Mouse (Mus musculus): ENCODE measurements at regions not wholly inside any gene's neighbourhood (a gene's known extent, or its start where the extent isn't known, plus 50 kb on each side); places are given as distances from the start of the nearest gene placed in this dataset.

DNA sequence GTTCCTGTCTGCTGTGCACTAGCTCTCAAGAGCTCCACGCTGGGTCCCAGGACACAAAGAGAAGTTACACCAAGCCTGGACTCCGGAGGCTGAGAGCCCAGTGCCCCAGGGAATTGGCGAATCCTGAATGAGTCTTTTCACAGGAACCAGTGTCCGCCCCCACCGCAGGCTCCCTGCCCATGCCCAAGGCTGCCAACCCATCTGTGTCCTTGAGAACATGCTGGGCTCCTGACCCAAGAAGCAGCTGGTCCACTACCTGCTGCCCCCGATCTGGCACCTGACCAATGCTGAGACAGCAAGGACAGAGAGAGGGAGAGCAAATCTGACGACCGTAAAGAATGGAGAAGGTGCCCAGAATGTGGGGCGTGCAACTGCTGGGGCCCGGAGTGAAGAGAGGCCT lies 85.2 kb upstream of the Cplx2 start:
- H3K27ac ChIP-seq (replicated peaks; ENCODE audit: low read depth, low read length) = no peak overlapping the region
- no peaks in the 10 kb centered on the region for H3K4me1 ChIP-seq (ENCODE audit: control insufficient read depth, insufficient read depth, insufficient read length, low read length)

GRCm38 (mm10) chr13:54286616-54287015 lies 84.5 kb upstream of the Cplx2 start:
- no peaks in the 10 kb centered on the region for H3K4me1 ChIP-seq (ENCODE audit: control insufficient read depth, insufficient read depth, insufficient read length, low read length)
- no peak overlapping the region for H3K4me3 ChIP-seq (ENCODE audit: insufficient read depth, low read depth, low read length)
- no peak overlapping the region for H3K27ac ChIP-seq (replicated peaks; ENCODE audit: low read depth, low read length)

More for the DNA sequence above, 85.2 kb upstream of the Cplx2 start:
- no peak overlapping the region for H3K4me3 ChIP-seq (ENCODE audit: insufficient read depth, low read depth, low read length)

DNA sequence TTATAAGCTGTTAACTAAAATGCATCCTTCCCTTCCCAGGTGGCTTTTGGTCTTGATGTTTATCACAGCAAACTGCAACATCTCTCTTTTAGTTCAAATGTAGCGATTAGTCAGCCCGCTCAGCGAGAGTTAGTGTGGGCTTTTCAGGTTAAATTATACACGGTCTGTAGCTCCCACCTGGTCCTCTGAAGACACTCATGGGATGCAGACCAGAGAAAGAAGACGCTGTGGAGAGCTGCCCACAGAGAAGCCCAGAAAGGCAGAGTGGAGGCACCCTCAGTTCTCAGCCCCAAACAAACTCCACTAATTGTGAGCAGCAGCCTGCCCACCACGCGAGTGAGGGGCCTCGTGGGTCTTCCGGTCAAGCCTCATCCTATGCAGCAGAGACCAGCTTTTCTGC lies 81.1 kb upstream of the Cplx2 start:
- Histone ChIP-seq H3K4me3 (ENCODE audit: insufficient read depth, low read depth, low read length) (no peak overlapping the region), H3K27ac (replicated peaks; ENCODE audit: low read depth, low read length) (no peak overlapping the region), H3K4me1 (ENCODE audit: control insufficient read depth, insufficient read depth, insufficient read length, low read length) (no peaks in the 10 kb centered on the region)

DNA sequence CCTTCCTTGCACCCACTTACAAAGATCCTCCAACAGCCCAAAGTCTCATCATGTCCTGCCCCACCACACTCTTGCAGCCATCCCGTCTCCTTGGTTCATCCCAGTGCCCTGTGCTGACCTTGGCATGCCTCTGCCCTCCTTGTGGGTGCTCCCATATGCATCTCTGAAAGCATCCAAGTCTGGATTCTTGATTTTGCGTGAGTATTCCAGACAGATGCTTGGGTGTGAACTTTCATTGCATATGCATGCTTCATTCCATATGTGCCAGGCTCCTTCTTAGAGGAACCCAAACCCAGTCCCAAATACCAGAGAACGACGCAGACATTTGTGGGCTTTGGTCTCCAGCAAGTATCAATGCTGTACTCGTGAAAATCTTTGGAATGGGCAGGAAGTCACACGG lies 78.8 kb upstream of the Cplx2 start:
- no peak overlapping the region for H3K27ac ChIP-seq (replicated peaks; ENCODE audit: low read depth, low read length)
- H3K4me1 ChIP-seq (ENCODE audit: control insufficient read depth, insufficient read depth, insufficient read length, low read length) = no peaks in the 10 kb centered on the region
- H3K4me3 ChIP-seq (ENCODE audit: insufficient read depth, low read depth, low read length) = no peak overlapping the region

DNA sequence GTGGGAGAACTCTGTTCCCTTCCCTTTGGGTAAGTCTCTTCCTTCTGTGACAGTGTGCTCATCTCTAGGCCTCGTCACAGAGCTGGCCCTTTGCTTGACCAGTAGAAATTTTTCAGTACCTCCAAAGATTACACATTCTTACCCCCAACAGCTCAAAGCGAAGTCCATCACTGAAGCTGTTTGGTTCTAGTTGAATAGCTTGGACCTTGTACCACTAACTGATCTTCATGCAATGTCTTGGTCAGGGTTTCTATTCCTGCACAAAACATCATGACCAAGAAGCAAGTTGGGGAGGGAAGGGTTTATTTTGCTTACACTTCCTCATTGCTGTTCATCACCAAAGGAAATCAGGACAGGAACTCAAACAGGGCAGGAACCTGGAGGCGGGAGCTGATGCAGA lies 78.1 kb upstream of the Cplx2 start:
- H3K27ac ChIP-seq (replicated peaks; ENCODE audit: low read depth, low read length) = no peak overlapping the region
- no peak overlapping the region for H3K4me3 ChIP-seq (ENCODE audit: insufficient read depth, low read depth, low read length)
- no peaks in the 10 kb centered on the region for H3K4me1 ChIP-seq (ENCODE audit: control insufficient read depth, insufficient read depth, insufficient read length, low read length)

GRCm38 (mm10) chr13:54295475-54296259 lies 75.5 kb upstream of the Cplx2 start:
- H3K4me3 ChIP-seq (ENCODE audit: insufficient read depth, low read depth, low read length) = no peak overlapping the region
- H3K27ac ChIP-seq (replicated peaks; ENCODE audit: low read depth, low read length) = no peak overlapping the region
- H3K4me1 ChIP-seq (ENCODE audit: control insufficient read depth, insufficient read depth, insufficient read length, low read length) = no peaks in the 10 kb centered on the region

DNA sequence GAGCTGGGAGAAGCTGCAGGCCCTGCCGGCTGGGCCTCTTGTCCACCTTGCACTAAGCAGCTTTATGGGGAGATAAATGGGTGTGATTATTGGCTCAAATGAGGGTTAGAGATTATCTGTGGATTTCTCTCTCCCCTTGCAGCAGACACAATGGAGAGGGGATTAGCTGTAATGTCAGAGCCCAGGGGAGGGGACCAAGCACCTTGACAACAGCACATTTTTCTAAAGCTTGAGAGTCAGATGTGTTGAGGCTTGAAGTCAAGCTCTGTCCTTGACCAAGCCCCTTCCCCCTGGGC lies 74.9 kb upstream of the Cplx2 start:
- H3K4me3 ChIP-seq (ENCODE audit: insufficient read depth, low read depth, low read length) = no peak overlapping the region
- H3K27ac ChIP-seq (replicated peaks; ENCODE audit: low read depth, low read length) = no peak overlapping the region
- no peaks in the 10 kb centered on the region for H3K4me1 ChIP-seq (ENCODE audit: control insufficient read depth, insufficient read depth, insufficient read length, low read length)

GRCm38 (mm10) chr13:54298851-54299250 lies 72.3 kb upstream of the Cplx2 start:
- Histone ChIP-seq H3K4me1 (ENCODE audit: control insufficient read depth, insufficient read depth, insufficient read length, low read length) (no peaks in the 10 kb centered on the region), H3K4me3 (ENCODE audit: insufficient read depth, low read depth, low read length) (no peak overlapping the region), H3K27ac (replicated peaks; ENCODE audit: low read depth, low read length) (no peak overlapping the region)

DNA sequence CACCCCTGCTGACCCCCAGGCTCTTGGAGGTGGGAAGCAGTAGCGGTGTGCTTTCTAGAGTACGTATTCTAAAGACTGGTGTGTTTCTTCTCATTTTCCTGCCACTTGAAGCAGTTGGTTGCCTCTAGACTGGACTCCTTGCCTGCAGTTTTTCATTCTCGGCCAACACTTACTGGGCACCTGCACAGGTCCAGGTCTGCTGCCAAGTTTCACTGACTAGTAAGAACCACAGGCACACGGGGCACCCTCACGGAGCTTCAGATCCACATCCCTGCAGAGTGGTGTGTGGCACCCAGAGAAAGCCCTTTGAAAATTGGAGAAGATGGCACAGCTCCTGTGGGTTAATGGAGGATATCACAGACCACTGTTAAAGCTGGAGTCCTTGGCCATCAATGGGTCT lies 71.9 kb upstream of the Cplx2 start:
- Histone ChIP-seq H3K4me1 (ENCODE audit: control insufficient read depth, insufficient read depth, insufficient read length, low read length) (no peaks in the 10 kb centered on the region), H3K27ac (replicated peaks; ENCODE audit: low read depth, low read length) (no peak overlapping the region), H3K4me3 (ENCODE audit: insufficient read depth, low read depth, low read length) (no peak overlapping the region)

DNA sequence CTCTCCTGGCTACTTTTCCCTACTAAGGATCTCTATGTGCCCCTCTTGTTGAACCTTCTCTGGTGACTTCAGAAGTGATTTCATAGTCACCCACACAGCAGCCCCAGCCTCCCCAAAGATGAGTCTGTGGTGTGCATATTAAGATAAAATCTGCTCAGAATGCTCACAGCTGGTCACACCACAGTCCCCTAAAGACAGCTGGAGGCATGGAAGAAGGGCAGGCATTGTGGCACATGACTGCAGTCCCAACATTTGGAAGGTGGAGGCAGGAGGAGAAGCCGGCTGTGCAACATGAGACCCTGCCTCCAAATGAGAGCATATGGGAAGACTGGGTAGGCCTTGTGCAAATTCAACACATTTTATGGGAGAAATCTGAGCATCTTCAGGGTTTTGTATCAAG lies 70.0 kb upstream of the Cplx2 start:
- Histone ChIP-seq H3K27ac (replicated peaks; ENCODE audit: low read depth, low read length) (no peak overlapping the region), H3K4me3 (ENCODE audit: insufficient read depth, low read depth, low read length) (no peak overlapping the region), H3K4me1 (ENCODE audit: control insufficient read depth, insufficient read depth, insufficient read length, low read length) (no peaks in the 10 kb centered on the region)

GRCm38 (mm10) chr13:54301677-54302076 lies 69.5 kb upstream of the Cplx2 start:
- Histone ChIP-seq H3K4me1 (ENCODE audit: control insufficient read depth, insufficient read depth, insufficient read length, low read length) (no peaks in the 10 kb centered on the region), H3K4me3 (ENCODE audit: insufficient read depth, low read depth, low read length) (peak overlapping the region; percentile 68; the same call in 1 of the 2 replicates), H3K27ac (replicated peaks; ENCODE audit: low read depth, low read length) (no peak overlapping the region)

- Histone ChIP-seq H3K27ac (replicated peaks; ENCODE audit: low read depth, low read length) (peak overlapping the region; percentile 79), H3K4me3 (ENCODE audit: insufficient read depth, low read depth, low read length) (peak overlapping the region; percentile 68), H3K4me1 (ENCODE audit: control insufficient read depth, insufficient read depth, insufficient read length, low read length) (no peaks in the 10 kb centered on the region)
Measured at GRCm38 (mm10) chr13:54302351-54303070, 68.6 kb upstream of the Cplx2 start.

- no peaks in the 10 kb centered on the region for H3K4me1 ChIP-seq (ENCODE audit: control insufficient read depth, insufficient read depth, insufficient read length, low read length)
- peak overlapping the region; percentile 79 for H3K27ac ChIP-seq (replicated peaks; ENCODE audit: low read depth, low read length)
- H3K4me3 ChIP-seq (ENCODE audit: insufficient read depth, low read depth, low read length) = peak overlapping the region; percentile 68
Measured at GRCm38 (mm10) chr13:54303071-54303924, 67.9 kb upstream of the Cplx2 start.

GRCm38 (mm10) chr13:54304251-54304650 lies 66.9 kb upstream of the Cplx2 start:
- Histone ChIP-seq H3K4me1 (ENCODE audit: control insufficient read depth, insufficient read depth, insufficient read length, low read length) (no peaks in the 10 kb centered on the region), H3K4me3 (ENCODE audit: insufficient read depth, low read depth, low read length) (no peak overlapping the region), H3K27ac (replicated peaks; ENCODE audit: low read depth, low read length) (no peak overlapping the region)

GRCm38 (mm10) chr13:54308591-54308990 lies 62.6 kb upstream of the Cplx2 start:
- Histone ChIP-seq H3K4me1 (ENCODE audit: control insufficient read depth, insufficient read depth, insufficient read length, low read length) (no peaks in the 10 kb centered on the region), H3K27ac (replicated peaks; ENCODE audit: low read depth, low read length) (no peak overlapping the region), H3K4me3 (ENCODE audit: insufficient read depth, low read depth, low read length) (no peak overlapping the region)

Measured in brown adipose tissue, adult 24 weeks (tissue).